ENCODE assay signal across 8 mouse cellular contexts in the genomic region with DNA sequence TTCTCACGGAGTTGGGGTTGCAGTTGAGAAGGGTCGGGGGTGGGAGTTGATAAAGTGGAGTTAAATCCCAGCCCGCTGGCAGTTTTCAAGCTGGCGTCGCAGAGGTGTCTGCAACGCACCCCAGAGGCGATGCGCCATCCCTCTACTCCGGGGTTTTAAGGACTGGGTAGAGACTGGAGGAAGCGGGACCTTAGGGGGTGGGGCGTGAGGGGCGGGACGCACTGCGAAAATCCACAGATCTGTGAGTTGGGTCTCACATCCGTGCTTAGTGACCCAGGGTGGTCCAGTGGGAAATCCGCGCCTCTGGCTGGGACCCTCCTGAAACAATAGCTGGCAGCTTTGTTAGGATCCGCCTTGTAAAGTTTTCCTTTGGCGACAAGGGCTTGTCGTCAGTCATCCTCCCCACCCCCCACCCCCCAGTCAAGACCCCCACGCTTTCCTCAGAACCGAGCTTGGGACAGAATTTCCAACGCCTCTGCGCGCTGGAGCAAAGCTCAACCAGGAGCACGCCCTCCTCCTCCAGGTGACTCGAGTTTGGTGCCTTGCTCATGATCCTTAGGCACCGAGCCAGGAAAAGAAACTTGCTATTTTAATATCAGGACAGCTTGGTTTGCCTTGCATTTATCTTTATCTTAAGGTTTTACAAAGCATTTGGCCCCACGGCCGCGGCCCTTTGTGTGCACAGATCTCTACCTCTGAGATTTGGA. TPM values are rescaled to one million over a fixed set of nuclear protein-coding genes. Genes with fewer than 3 reads are reported as not detected.
DNase-seq lines count a peak whose midpoint lies in the region; ATAC-seq lines count a peak whose summit lies in the region.

A gene (minus strand): TSS at position 131 of the 707 bp plus-strand sequence.

- WGBS in embryonic facial prominence, embryonic 10.5 days: under 1% methylated on average over 31 of the region's 31 CpGs
- WGBS in hindbrain, embryonic 10.5 days: under 1% methylated on average over 31 of the region's 31 CpGs
- WGBS in liver, embryonic 12.5 days (ENCODE audit: insufficient replicate concordance): 1% methylated on average over 31 of the region's 31 CpGs
- WGBS in stomach, embryonic 16.5 days: under 1% methylated on average over 31 of the region's 31 CpGs

- peaks cover 44% of the 10 kb centered on the region for H3K4me1 ChIP-seq in embryonic facial prominence, embryonic 10.5 days
- H3K4me1 ChIP-seq in hindbrain, embryonic 10.5 days (replicated peaks): peaks cover 44% of the 10 kb centered on the region
- H3K4me1 ChIP-seq in liver, embryonic 12.5 days: peaks cover 17% of the 10 kb centered on the region; the same call in 1 of the 2 replicates
- peaks cover 25% of the 10 kb centered on the region; the same call in 1 of the 2 replicates for H3K4me1 ChIP-seq in stomach, embryonic 16.5 days (ENCODE audit: control insufficient read depth, insufficient read depth, low read length)

- no peak within 1 kb of the TSS for H3K9ac ChIP-seq in liver, embryonic 12.5 days
- peak within 1 kb of the TSS; percentile 54 for H3K9ac ChIP-seq in stomach, embryonic 16.5 days (ENCODE audit: low read length)

- no peaks in the 10 kb centered on the region for H3K36me3 ChIP-seq in embryonic facial prominence, embryonic 10.5 days (replicated peaks)
- H3K36me3 ChIP-seq in hindbrain, embryonic 10.5 days: no peaks in the 10 kb centered on the region
- H3K36me3 ChIP-seq in liver, embryonic 12.5 days: no peaks in the 10 kb centered on the region
- H3K36me3 ChIP-seq in stomach, embryonic 16.5 days (ENCODE audit: control insufficient read depth, insufficient read depth, low read length): no peaks in the 10 kb centered on the region

- DNase-seq in thymus, postnatal 0 days (ENCODE audit: low spot score): peak; percentile 8
- DNase-seq in thymus, postnatal 10 days (ENCODE audit: low spot score in 2 of 2): no peak
- peak; percentile 66 for DNase-seq in embryonic facial prominence, embryonic 10.5 days (ENCODE audit: low spot score)
- peak; percentile 58 for DNase-seq in hindbrain, embryonic 10.5 days (ENCODE audit: low spot score)
- DNase-seq in spleen, adult 18-20 months: no peak
- DNase-seq in layer of hippocampus, postnatal 25 days (ENCODE audit: extremely low spot score in 1 of 2, low spot score in 1 of 2): no peak

- H3K4me3 ChIP-seq in embryonic facial prominence, embryonic 10.5 days: peak within 1 kb of the TSS; percentile 63
- H3K4me3 ChIP-seq in hindbrain, embryonic 10.5 days: peak within 1 kb of the TSS; percentile 60
- H3K4me3 ChIP-seq in liver, embryonic 12.5 days: peak within 1 kb of the TSS; percentile 44
- H3K4me3 ChIP-seq in stomach, embryonic 16.5 days (replicated peaks; ENCODE audit: low read length): peak within 1 kb of the TSS; percentile 49

- H3K9me3 ChIP-seq in embryonic facial prominence, embryonic 10.5 days: no peaks in the 10 kb centered on the region
- 0 out of 2 replicates have a peak, but pooled peaks cover 7% of the 10 kb centered on the region for H3K9me3 ChIP-seq in hindbrain, embryonic 10.5 days
- no peaks in the 10 kb centered on the region for H3K9me3 ChIP-seq in liver, embryonic 12.5 days (replicated peaks)
- no peaks in the 10 kb centered on the region for H3K9me3 ChIP-seq in stomach, embryonic 16.5 days (replicated peaks; ENCODE audit: control insufficient read depth, low read length)

- peak within 1 kb of the TSS; percentile 65 for H3K4me2 ChIP-seq in liver, embryonic 12.5 days
- H3K4me2 ChIP-seq in stomach, embryonic 16.5 days (ENCODE audit: low read depth, low read length): peak within 1 kb of the TSS; percentile 63

- peaks cover 98% of the 10 kb centered on the region for H3K27me3 ChIP-seq in embryonic facial prominence, embryonic 10.5 days (replicated peaks; ENCODE audit: low read depth, poor library complexity, severe bottlenecking)
- H3K27me3 ChIP-seq in hindbrain, embryonic 10.5 days (ENCODE audit: insufficient read depth, poor library complexity, severe bottlenecking): peaks cover 93% of the 10 kb centered on the region
- peaks cover 90% of the 10 kb centered on the region for H3K27me3 ChIP-seq in liver, embryonic 12.5 days (replicated peaks)
- H3K27me3 ChIP-seq in stomach, embryonic 16.5 days (ENCODE audit: control insufficient read depth, insufficient read depth, low read length): peaks cover 37% of the 10 kb centered on the region

- H3K27ac ChIP-seq in embryonic facial prominence, embryonic 10.5 days (replicated peaks): peak within 1 kb of the TSS; percentile 73
- peak within 1 kb of the TSS; percentile 84 for H3K27ac ChIP-seq in hindbrain, embryonic 10.5 days
- no peak within 1 kb of the TSS for H3K27ac ChIP-seq in liver, embryonic 12.5 days
- peak within 1 kb of the TSS; percentile 64 for H3K27ac ChIP-seq in stomach, embryonic 16.5 days (ENCODE audit: low read length)

- no peak for ATAC-seq in liver, embryonic 12.5 days
- peak; percentile 59; the same call in 1 of the 2 replicates for ATAC-seq in stomach, embryonic 16.5 days (ENCODE audit: insufficient read depth, low FRiP score)

RNA-seq across cellular contexts. Expression of the gene that starts here (rescaled TPM):
- polyA plus RNA-seq in thymus, postnatal 0 days (2015; fragmentation: Nextera tagmentation; extraction: Ambion mirVana): 2.7 and 2.9 TPM in 2 replicates
- 4.0 and 6.1 TPM in 2 replicates for polyA plus RNA-seq in embryonic facial prominence, embryonic 10.5 days (2016; fragmentation: Nextera tagmentation; extraction: Ambion mirVana)
- polyA plus RNA-seq in hindbrain, embryonic 10.5 days (2016; fragmentation: Nextera tagmentation; extraction: Ambion mirVana): 1.9 and 3.0 TPM in 2 replicates
- polyA plus RNA-seq in liver, embryonic 12.5 days (2016; fragmentation: Nextera tagmentation; extraction: Ambion mirVana): 2.6 and 3.7 TPM in 2 replicates
- polyA plus RNA-seq in stomach, embryonic 16.5 days (2015; fragmentation: Nextera tagmentation; extraction: Ambion mirVana): 12.4 and 13.4 TPM in 2 replicates
- total RNA-seq in layer of hippocampus, postnatal 25 days (2021): 1 to 10 TPM; 2.8 to 3.1 TPM

Comparison
In these comparisons a context has a peak if more than half of its experiments do, and no peak if none do; other contexts are left out.
1. DNase-seq: peak in thymus, postnatal 0 days (single experiment), embryonic facial prominence, embryonic 10.5 days (single experiment) and hindbrain, embryonic 10.5 days (single experiment); none in thymus, postnatal 10 days (0 of 2), spleen, adult 18-20 months (0 of 2) and layer of hippocampus, postnatal 25 days (0 of 2).
2. Peak in every context shown above with its lines, with median percentiles within 50 percentile points of each other: H3K4me3 ChIP-seq.